Mouse (Mus musculus) adrenal gland, adult (tissue): ENCODE data around the gene Cpox.

Source experiments
- DNase-seq, 2 experiments: peaks; one replicate each; pipeline ENCODE4 v3.0.0; 2022 to 2023; ENCODE audit warnings: low spot score in 1 of 2; ENCODE audit not compliant: inconsistent age in 2 of 2

Cpox gene

DNA sequence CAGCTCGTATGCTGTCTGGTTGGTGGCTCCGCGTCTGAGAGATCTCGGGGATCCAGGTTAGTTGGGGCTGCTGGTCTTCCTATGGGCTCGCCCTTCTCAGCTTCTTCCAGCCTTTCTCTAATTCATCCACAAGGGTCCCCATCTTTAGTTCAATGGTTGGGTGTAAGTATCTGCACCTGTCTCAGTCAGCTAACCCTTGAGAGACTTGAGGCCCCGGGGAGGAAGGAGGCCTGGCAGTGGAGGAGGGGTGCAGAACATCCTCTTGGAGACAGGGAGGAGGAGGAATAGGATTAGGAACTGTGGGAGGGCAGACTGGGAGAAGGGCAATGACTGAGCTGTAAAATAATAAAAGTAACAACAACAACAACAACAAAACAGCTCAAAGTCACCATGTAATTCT, 30.1 kb downstream of the Cpox start:
- no peak for DNase-seq

- no peak for DNase-seq
These were observed 30.8 kb downstream of the Cpox start for GRCm38 (mm10) chr16:58700816-58701424.

GRCm38 (mm10) chr16:58701779-58702178, 31.7 kb downstream of the Cpox start:
- peak; percentile 31 to 49 for DNase-seq

DNA sequence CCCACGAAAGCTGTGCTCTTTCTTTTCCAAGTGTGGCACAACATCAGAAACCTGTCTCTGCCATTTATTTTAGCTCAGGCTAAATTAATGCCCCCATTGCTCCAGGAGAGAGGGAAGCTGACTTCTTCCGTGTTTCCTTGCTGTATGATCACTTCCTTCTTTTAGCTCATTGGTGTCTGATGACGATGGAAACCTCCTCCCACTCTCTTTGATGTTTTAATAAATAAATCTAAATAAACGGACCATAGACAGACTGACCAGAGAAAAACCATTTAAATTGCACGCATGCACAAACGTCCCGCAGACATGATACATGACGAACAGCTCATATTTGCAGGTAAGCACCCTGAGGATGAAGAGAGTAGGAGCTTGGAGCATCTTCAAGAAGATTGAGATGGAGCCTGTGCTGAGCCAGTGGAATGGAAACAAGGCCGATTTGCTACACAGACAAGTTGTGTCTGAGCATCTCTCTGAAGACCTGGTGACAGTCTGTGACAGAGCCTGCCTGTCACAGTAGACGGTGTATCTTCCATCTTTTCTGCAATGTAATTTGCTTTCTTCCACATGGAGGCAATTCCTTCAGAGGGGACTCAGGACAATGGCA, 32.3 kb downstream of the Cpox start:
- no peak for DNase-seq

- no peak for DNase-seq
These were observed 33.5 kb downstream of the Cpox start for GRCm38 (mm10) chr16:58703382-58704124.

DNA sequence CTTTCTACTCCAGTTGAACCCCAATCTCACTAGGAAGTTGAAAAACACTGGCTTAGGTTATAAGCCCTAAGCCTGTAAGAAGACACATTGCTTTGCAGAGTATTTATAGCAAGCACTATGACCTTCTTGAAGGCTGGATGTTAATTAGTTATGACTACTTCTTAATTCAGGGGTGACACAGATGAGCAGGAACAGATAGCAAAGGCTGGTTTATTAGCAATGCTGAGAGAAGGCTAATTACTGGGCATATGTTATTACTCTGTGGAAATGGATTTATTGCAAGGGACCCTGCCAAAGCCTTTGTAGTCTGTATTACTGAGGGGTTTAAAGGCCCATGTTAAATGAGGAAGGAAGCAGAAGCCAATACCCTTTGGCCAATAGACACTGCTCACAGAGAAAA, 34.9 kb downstream of the Cpox start:
- DNase-seq, result no peak

DNA sequence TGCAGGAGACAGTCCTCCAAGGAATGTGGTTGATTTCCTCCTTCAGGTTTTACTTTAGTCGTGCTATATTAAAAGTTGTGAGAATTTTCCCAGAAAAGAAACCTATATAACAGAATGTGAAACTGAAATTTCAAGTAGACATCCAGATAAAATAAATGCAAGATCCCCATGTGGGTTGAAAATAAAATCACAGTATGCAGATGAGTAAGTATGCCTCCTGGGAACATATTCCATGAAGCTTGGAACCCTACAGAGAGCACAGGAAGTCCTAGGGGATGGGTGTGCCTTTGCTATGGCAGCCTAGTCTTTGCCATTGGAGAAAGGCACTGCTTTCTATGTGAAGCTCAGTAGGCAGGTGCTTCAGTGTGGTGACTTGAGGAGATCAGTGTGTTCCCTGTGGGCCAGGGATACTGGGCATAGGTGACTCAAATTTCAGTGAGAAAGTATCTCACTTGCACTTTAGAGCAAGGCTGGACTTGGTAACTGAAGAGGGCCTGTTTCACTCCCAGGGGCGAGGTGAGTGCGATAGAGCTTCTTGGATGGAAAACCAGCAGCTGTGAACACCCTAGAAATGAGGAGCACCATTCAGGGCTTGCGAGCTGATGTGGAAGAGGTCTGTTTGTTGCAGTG, 37.3 kb downstream of the Cpox start:
- no peak for DNase-seq

GRCm38 (mm10) chr16:58708601-58709475, 38.7 kb downstream of the Cpox start:
- DNase-seq, result no peak

DNA sequence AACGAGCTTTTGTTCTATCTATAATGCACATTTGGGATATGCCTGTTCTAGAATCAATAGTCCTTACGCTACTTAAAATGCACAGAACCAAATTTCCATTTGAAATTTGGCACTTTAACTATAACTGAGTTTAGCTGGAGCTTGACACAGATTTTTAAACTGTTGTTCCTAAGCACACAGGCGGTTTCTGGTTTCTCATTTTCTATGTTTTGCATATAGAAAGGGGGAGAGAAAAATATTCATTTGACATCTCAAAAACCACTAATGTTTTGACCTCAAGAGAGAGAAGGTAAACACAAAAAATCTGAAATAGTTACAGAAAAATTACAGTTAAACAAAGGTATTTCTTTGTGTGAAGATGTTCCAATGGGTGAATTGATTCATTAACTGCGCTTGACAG, 39.4 kb downstream of the Cpox start:
- no peak for DNase-seq

- peak in 1 of 2 experiments; percentile 36 for DNase-seq
These were observed 42.1 kb downstream of the Cpox start for GRCm38 (mm10) chr16:58712221-58712620.

- DNase-seq, result no peak
These were observed 43.0 kb downstream of the Cpox start for GRCm38 (mm10) chr16:58713128-58713527.

- DNase-seq, result no peak
These were observed 44.9 kb downstream of the Cpox start for GRCm38 (mm10) chr16:58715018-58715417.

- DNase-seq, result no peak
These were observed 48.6 kb downstream of the Cpox start, which contains the start of gene Gpr15 for GRCm38 (mm10) chr16:58718666-58719120. Gpr15 (minus strand) TSS chr16:58719070.

GRCm38 (mm10) chr16:58722292-58722691, 52.2 kb downstream of the Cpox start:
- no peak for DNase-seq

GRCm38 (mm10) chr16:58726680-58727476, 56.8 kb downstream of the Cpox start:
- DNase-seq, result no peak

DNA sequence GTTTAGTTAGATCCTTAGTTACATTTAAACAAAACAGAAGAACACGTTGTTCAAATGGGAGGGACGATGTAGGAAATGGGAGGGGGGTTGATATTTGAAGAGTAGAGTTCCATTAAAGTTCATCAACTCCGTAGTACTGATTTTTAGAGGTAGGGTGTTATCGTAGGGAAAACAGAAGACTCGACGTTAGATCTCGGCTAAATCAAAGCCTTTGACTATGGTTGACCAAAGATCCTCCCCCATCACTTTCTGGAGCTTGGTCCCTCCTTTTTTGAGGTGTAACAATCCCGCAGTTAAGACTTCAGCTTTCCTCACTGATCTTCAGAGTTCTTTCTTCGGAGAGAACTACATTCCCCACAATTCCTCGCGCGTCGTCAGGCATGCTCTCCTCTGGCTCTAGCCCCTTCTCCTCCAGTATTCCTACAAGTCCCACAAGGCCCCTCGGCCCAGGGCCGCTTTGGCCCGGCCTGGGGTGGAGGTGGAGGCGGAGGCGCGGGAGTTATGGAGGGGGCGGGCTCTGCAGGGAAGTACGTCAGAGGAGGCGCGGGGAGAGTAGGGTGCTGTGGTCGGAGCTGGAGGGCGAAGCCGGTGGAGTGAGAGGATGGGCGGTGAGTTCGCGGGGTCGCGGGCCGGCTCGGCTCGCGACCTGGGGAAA, 57.5 kb downstream of the Cpox start, which contains the start of gene Cldnd1:
TSS of gene Cldnd1 (plus strand) at position 434 of the 655 bp plus-strand sequence.
- peak; percentile 97 to 99 for DNase-seq

GRCm38 (mm10) chr16:58728176-58728671, 58.1 kb downstream of the Cpox start:
- DNase-seq, result no peak

GRCm38 (mm10) chr16:58738205-58738604, 68.1 kb downstream of the Cpox start:
- DNase-seq, result no peak

DNA sequence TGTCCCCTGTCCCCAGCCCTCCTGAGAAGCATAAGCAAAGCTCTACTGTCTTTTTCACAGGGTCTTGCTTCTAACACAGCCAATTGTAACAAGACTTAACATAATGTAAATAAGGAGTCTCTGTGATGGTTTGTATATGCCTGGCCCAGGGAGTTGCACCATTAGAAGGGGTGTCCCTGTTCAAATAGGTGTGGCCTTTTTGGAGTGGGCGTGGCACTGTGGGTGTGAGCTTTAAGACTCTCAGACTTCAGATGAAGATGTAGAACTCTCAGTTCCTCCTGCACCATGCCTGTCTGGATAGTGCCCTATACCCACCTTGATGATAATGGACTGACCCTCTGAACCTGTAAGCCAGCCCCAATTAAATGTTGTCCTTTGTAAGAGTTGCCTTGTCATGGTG, 68.7 kb downstream of the Cpox start:
- DNase-seq, result no peak
